Mouse (Mus musculus) layer of hippocampus, postnatal 25 days (tissue): Measurements from ENCODE around the gene Clec16a. TPM values are rescaled to one million over a fixed set of nuclear protein-coding genes. Genes with fewer than 3 reads are reported as not detected.

Source experiments
- DNase-seq, 2 experiments: peaks; one replicate each; pipeline ENCODE4 v3.0.0; 2022; ENCODE audit warnings: mixed read lengths in 2 of 2, low spot score in 1 of 2; ENCODE audit errors: extremely low spot score in 1 of 2
- total RNA-seq, 2 experiments: library from RNA; stranded (reverse); gene quantifications; 2 replicates each; pipeline ENCODE4 v1.2.3; 2021

Clec16a gene
- total RNA-seq, 2 experiments from 2014 or later = 97.5 to 98.9 TPM

GRCm38 (mm10) chr16:10782377-10783151 lies 237.4 kb downstream of the Clec16a start:
- no peak for DNase-seq

GRCm38 (mm10) chr16:10783152-10783434 lies 238.0 kb downstream of the Clec16a start:
- no peak for DNase-seq

DNA sequence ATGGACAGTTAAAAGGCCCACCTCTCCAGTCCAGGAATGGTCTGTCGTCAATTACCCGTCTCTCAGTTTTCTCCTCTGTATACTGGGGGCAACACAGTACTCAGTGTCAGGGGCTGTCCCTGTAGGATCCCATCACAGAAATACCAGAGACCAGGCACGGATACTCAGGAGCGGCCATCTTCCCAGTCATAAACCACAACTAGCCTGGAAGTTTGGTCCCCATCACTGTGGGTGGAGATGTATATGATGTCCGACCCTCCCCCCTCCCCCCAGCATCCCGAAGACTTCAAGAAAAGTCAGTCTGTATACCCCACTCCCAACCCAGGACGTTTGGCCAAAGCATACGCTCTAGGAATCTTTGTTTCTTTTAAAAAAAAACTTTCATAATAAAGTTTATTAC lies 238.3 kb downstream of the Clec16a start:
- DNase-seq = no peak

DNA sequence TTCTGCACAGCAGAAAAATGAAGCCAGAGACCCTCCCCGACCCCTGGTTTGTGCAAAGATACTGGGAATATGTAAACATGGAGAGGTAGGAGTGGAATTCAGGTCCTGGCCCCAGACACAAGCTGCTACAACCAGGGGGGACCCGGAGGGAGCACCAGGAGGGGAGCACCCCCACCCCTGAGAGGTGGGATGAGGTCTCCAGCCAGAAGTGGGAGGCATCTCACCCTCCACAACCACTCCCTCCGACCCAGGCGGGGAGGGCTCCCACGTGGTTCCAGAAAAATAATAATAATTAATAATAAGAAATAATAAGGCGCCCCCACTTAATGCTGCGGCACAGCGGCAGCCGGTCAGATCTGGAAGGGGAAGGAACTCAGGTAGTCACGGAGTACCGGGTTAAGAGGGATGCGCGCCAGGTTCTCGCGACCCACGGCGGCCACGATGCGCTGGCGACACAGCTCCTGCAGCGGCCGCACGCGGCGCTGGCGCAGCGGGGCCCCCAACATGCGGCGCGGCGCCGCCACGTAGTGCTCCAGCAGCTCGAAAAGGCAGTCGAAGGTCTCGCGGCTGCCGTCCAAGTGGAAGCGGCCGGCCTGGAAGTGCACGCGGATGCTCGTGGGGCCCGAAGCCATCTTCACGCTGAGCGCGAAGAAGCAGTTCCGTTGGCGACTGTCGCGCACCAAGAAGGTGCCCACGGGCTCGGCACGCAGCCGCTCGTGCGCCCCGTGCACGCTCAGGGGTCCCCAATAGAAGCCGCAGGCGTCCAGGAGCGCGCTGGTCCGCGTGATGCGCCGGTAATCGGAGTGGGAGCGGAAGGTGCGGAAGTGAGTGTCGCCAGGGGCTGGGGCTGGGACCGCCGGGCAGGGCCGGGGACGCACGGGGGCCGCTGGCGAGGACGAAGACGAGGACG lies 239.0 kb downstream of the Clec16a start:
- peak; percentile 17 for DNase-seq

DNA sequence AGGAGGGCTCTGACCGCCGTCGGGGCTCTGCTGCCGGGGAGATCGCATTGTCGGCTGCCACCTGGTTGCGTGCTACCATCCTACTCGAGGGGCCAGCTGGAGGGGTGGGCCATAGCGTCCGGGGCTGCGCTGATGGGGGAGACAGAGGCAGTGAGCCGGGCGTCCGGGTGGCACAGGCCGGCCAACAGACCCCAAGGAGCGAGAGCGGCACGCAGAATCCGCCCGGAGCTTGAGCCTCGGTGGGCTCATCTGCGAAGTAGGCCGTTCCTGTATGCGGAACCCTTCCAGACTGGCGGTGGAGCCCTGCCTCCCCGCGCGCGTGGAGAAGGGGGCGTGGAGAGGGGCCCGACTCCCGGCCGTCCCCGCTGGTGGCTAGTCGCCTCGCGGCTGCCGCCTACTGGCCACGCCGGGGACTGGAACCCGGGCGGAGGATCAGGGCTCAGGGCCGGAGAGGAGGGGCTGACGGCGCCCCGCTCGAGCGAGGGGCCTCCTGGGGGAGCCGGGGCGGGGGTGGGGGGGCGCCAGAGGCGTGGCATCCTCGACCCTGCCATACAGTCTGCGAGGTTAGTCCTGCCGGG lies 239.7 kb downstream of the Clec16a start:
- peak; percentile 85 to 91 for DNase-seq

DNA sequence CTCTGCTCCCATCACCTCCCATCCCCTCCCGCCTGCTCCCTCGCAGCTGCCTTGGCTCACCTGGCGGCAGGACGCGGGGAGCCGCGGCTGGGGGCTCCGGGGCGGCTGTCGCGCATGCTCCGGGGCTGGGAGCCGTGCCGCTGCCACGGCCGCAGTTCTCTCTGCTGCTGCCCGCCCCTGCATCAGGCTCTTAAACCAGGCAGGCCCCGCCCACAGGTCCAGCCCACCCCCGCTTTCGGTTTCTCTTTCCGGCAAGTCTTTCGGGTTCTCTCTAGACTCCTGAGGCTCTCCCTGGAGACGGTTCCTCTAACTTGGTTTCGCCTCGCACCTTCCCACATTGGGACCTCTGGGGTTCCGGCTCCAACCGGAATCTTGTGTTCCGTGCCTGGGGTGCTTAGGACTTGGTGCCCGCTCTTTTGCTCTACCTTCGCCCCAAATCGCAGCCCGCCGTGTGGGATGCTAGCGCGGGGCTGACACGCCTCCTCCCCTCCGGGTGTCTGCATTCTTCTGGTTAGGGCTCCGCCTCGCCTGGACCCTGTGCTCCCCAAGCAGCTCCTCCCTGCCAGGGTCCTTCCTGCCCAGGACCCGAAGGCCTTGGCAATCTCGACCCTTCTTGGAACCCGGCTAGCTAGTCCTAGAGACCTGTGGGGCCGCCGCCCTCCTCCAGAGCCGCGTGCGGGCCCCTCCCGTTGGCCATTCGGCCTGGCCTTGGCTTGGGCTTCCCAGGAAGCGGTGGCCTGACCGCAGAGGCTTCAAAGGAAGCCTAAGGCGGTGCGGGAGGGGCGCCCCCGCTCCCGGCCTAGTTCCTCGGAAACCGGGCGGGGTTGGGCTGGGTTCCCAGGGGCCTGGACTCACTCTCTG lies 240.5 kb downstream of the Clec16a start, which contains the start of gene Socs1:
TSS of gene Socs1 (minus strand) at position 166 of the 861 bp plus-strand sequence.
- peak; percentile 54 to 57 for DNase-seq

- peak; percentile 48 to 71 for DNase-seq
Measured at GRCm38 (mm10) chr16:10786288-10786687, 241.1 kb downstream of the Clec16a start.

DNA sequence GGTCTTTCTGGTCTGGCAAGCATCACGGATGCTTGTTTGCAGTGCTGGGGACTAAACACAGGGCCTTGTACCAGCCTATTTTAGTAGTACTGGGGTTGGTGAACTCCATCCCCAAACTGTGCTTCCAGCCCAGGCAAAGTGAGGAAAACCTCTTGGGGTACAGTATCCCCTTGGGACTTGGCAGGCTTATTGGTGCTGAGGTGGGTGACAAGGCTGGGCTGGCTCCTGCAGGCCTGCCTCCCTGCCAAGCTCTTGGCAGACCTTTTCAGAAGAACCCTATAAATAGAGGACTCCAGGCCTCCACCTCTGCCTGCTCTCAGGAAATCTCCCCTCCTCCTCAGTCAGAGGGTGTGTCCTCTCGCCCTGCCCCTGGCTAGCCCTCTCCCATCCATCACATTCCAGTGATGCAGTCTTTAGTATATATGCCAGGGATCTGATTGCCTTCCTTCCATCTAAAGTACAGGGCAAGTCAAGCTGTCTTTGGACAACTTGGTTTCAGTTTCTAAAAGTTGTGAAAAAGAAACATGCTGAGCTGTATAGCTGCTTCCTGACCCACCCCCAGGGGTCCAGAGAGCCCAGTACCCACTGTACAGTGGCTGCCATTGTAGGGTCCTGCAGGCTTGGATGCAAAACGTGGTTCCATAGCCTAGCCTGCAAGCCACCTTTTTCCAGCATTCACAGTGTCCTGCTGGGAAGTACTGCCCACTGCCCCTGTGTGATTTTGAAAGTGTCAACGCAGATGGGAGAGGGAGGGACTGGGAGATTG lies 241.8 kb downstream of the Clec16a start:
- DNase-seq = no peak

- DNase-seq = no peak
Measured at GRCm38 (mm10) chr16:10787548-10788058, 242.5 kb downstream of the Clec16a start.

DNA sequence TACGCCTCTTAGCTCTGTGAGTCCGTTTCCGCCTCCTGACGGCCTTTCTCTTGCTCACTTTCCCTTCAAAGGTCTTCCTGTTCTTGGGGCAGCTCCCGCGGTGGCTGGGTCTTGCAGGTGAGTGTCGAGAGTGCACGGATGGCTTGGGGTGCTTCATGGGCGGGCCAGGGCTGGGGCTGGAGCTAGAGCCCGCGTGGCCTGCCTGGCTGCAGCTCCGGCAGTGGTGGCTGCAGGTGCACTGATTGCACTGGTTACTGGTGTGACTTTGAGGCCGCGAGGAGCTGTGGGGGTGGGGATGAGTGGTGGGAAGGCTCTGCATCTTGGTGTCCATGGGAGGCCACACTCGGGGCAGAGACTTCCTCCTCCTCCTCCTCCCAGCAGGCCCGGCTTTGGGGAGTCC lies 243.1 kb downstream of the Clec16a start, which contains the start of gene Tnp2:
TSS of gene Tnp2 (minus strand) at position 390 of the 400 bp plus-strand sequence.
- no peak for DNase-seq

DNA sequence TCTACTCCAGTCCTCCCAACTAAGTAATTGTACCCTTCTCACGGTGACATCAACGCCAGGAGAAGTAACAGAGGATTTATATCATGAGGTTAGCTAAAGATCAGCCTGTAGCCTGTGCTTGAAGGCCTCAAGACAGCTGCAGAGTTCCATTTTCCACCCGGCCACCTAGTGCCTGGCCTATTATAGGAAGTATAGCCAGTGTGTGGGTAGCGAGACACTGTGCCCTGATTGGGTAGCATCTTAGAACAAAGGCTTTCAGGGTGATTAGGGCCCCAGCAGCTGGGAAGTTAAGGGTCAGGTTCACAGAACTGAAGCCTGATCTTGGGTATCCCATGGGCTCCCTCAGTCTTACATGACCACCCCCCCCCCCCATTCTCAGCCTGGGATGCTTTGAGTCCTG lies 243.7 kb downstream of the Clec16a start:
- DNase-seq = no peak

DNA sequence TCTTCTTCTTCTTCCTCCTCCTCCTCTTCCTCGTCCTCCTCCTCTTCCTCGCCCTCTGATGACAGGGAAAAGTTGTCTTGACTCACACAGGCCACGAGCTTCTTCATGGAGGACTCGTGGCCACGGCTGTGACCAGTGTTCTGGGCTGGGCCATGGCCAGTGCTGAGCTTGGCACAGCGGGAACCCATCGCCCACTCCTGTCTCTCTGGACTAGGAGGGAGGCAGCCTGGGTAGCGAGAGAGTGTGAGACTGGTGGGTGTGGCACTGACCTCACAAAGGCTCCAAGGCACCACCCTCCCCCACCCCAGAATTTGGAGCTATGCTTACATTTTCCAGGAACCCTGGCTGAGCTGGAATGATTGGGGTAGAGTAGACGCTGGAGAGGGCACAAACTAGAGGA lies 245.6 kb downstream of the Clec16a start, which contains the start of gene Prm3:
TSS of gene Prm3 (minus strand) at position 213 of the 400 bp plus-strand sequence.
- DNase-seq = no peak

Other genes with a start within 250 kb of the Clec16a start
- 10 to 100 TPM; 18.4 to 19.1 TPM for gene Emp2, start 231.4 kb upstream of the Clec16a start, total RNA-seq
- 1 to 10 TPM; 6.6 TPM for gene Tekt5, start 149.8 kb upstream of the Clec16a start, total RNA-seq
- gene Nubp1, start 133.4 kb upstream of the Clec16a start, total RNA-seq = 10 to 100 TPM; 16.5 to 17.6 TPM
- gene Tvp23a, start 98.0 kb upstream of the Clec16a start, total RNA-seq = 10 to 100 TPM; 30.9 to 32.0 TPM
- not detected for gene Ciita, start 65.3 kb upstream of the Clec16a start, total RNA-seq
- gene Dexi, start 2.3 kb upstream of the Clec16a start, total RNA-seq = 10 to 100 TPM; 57.1 to 58.3 TPM
- under 1 TPM; 0.71 to 0.77 TPM for gene Socs1, start 240.2 kb downstream of the Clec16a start, total RNA-seq
- gene Tnp2, start 243.3 kb downstream of the Clec16a start, total RNA-seq = not detected
- gene Prm3, start 245.6 kb downstream of the Clec16a start, total RNA-seq = not detected